Mouse (Mus musculus): ENCODE measurements around the gene Cdc6.

DNA sequence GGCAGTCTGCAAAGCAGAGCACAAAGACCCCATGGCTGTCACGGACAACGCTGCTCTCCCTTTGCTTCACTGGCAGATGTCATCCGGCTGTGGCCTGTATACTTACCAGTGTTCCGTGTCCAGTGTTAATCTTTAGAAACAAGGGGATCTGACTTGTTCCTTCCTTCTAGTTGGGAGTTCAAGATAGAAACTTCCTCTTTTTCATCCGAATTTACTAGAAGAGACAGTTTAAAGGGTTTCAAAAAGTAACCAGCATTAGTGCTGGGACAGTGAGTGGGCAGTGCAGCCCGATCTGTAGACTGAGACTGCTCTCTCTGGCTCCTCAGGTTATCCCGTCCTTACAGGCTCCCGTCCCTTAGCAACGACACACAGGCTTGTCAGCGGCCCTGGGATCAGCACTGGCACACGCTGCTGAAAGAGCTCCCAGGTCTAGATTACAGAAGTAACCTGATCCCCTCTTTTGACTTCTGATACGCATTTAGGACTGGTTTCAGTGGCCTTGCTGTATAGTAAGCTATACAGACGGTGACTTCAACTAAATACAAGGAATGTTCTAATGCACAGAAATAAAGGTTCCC is 9.9 kb downstream of the Cdc6 start:
- TF ChIP-seq CTCF (IDR thresholded peaks at IDR 0.05; ENCODE audit: borderline replicate concordance, control insufficient read depth, extremely low read depth, insufficient read depth, low read length, poor library complexity): no peak
- no peak for TF ChIP-seq POLR2A (IDR thresholded peaks at IDR 0.05; ENCODE audit: control insufficient read depth, extremely low read depth, insufficient read depth, low read length, poor library complexity)
